Mouse (Mus musculus): ENCODE results near the gene Fbxl22.
A peak's percentile ranks its signal among the peaks of the same experiment; 100 is the strongest.

Gene Fbxl22

GRCm38 (mm10) chr9:66514256-66514770, at the start of gene Fbxl22:
Fbxl22 (minus strand) TSS chr9:66514593.
- peak; percentile 85 for DNase-seq (ENCODE audit: low spot score)

- DNase-seq (ENCODE audit: low spot score), result no peak
Measured at GRCm38 (mm10) chr9:66562215-66562614, 47.8 kb upstream of the Fbxl22 start.

- DNase-seq (ENCODE audit: low spot score), result no peak
Measured at GRCm38 (mm10) chr9:66561496-66561895, 47.1 kb upstream of the Fbxl22 start.

GRCm38 (mm10) chr9:66560728-66561127, 46.3 kb upstream of the Fbxl22 start:
- no peak for DNase-seq (ENCODE audit: low spot score)

DNA sequence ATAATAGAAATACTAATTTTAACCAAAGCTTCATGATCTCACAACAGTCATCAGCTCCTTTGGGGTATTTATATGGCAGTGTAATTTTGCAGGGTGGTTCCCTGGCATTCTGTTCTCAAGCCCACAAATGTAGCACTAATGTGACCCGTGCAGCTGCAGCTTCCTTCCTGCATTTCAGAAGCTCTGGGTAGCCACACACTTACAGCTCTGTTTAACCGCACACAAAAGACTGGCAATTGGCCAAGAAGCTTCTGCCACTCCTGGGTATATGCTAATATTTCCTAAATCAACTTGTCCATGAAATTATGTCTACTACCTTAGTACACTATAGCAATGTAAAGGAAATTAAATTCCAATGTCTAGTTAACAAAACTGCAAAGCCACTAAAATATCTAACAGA, 45.9 kb upstream of the Fbxl22 start:
- no peak for DNase-seq (ENCODE audit: low spot score)

GRCm38 (mm10) chr9:66558971-66559370, 44.6 kb upstream of the Fbxl22 start:
- peak; percentile 16 for DNase-seq (ENCODE audit: low spot score)

DNA sequence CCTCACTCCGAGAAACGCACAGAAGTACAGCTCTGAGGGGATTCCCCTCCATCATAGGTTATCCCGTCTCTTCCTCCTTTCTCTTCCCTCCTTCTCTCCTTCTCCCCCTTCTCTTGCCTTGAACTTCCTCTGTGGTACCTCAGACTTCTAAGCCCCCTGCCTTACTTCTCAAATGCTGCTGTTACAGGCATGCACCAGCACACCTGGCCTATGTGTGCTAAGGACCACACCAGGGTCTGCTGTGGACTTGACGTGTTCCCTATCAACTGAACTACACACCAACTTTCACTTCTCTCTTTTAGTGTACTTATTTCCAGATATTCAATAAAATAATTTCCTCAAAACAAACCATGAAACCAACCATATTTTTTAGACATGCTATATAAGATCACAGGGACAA, 28.4 kb upstream of the Fbxl22 start:
- no peak for DNase-seq (ENCODE audit: low spot score)

- no peak for DNase-seq (ENCODE audit: low spot score)
Measured at GRCm38 (mm10) chr9:66521595-66521994, 7.2 kb upstream of the Fbxl22 start.

DNA sequence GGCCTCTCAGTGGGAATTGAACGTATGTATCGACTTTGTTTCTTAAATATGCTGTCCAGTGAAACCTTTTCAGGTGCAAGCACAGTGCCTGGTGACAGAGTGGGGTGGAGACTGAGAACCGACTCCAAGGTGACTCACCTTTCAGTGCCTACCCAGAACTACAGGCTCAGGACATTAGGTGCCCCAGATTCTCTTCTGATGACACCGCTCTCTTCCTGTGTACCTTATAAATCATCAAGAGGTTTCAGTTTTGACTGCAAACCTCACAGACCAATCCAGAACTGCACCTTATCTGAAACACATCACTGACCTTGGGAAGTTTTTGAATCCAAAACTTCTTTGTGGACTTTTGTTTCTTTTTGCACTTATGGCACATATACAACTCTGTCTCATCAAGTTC, 5.9 kb upstream of the Fbxl22 start:
- DNase-seq (ENCODE audit: low spot score), result no peak

- DNase-seq (ENCODE audit: low spot score), result no peak
Measured at GRCm38 (mm10) chr9:66518901-66519300, 4.5 kb upstream of the Fbxl22 start.

DNA sequence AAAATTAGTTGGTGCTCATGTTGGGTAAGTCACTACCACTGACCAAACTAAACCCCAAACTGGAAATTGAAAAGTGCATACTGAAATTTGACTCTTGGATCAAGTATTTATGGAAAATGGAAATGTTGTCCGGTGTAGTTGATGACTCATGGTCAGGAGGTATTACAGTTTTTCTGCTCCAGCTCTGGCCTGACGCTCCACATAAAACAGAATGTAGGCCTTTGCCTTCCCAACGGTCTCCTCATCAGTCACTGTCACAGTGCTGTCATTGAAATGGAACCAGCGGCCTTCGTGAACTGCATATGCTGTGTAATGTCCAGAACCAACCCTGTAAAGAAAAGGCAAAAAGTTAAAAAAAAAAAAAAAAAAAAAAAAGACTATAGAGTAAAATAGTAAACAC, 3.9 kb upstream of the Fbxl22 start:
- no peak for DNase-seq (ENCODE audit: low spot score)

DNA sequence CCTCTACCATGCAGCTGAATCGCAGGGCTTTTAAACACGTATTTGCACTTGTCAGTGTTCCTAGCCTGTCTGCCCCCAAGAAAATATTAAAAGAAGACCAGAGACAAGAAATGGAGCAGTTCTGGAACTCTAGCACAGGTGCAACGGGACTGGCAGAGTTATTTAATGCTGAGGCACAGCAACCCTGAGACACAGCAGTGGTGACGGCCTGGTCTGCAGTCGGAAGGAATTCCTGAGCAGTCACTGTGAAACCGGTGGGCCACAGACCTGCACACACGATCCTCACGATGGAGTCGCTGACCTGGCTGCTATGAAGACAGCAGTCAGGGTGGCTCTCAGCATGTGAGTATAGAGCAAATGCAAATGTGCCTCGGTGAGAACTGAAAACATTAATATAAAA, 3.4 kb upstream of the Fbxl22 start:
- DNase-seq (ENCODE audit: low spot score), result no peak

DNA sequence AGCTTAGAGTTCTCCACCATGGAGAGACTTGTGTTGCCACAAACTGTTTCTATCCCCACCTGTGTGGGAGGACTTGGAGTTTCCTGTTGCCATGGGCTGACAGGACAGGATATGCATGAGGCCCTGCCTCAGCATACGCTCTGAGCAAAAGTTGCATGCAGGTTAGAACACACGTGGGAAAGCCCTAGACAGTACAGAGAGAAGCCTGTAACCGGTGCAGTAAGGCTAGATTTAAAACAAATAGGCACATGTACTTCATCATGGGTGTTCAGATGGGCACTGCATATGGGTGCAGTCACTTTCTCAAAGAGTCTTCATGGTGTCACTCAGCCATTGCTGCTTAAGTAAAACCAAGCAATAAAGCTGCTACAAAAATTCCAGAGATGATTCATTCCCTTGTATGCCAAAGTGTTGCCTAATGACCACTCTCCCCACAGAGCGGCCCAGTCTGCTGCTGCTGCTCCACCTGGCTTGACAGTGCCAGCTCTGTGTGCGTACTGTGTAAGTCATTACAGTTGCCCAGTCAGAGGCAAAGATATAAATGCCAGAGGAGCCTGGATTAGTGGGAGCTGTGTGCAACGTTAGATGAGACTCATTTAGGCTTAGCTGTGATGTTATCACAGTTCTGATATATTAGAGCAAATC, 2.0 kb upstream of the Fbxl22 start:
- no peak for DNase-seq (ENCODE audit: low spot score)

- no peak for DNase-seq (ENCODE audit: low spot score)
Measured at GRCm38 (mm10) chr9:66515680-66516210, 1.4 kb upstream of the Fbxl22 start.

DNA sequence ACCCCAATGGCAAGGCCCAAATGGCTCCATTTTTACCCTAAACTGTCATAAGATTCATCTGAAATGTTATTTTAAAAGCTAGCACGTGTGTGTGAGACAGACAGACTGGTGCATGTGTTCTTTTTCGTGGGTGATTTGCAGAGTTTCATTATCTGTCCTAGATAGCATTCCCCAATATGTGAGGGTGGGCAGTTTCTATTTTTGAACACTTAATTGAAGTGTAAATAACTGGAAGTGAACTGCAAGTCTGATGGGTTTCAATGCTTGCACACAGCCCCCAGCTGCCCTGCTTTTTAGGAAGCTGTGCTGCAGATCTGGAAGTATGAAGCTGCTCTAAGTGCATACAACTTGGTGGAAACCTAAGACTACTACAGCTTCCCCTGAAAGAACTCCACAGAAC, 722 bp upstream of the Fbxl22 start:
- no peak for DNase-seq (ENCODE audit: low spot score)

- no peak for DNase-seq (ENCODE audit: low spot score)
Measured at GRCm38 (mm10) chr9:66513661-66514255, 635 bp downstream of the Fbxl22 start.

DNA sequence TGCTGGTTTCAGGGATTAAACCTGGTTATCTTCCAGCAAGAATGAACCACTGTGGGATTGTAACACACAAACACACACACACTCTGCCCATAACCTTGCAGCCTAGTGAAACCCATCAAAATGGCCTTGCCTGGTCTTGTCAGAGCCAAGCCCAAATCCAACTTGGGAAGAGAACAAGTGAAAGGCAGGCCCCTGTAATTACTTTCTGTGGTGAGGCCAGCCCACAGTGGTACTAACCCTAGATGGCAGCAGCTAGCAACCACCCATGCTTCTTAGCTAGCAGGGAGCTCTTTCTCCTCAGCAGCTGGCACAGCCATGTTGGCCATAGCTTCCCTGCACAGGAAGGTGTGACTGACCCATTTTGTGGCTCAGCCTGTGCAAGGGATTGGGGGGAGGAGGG, 1.2 kb downstream of the Fbxl22 start:
- no peak for DNase-seq (ENCODE audit: low spot score)

GRCm38 (mm10) chr9:66512351-66512671, 2.1 kb downstream of the Fbxl22 start:
- DNase-seq (ENCODE audit: low spot score), result peak; percentile 89

DNA sequence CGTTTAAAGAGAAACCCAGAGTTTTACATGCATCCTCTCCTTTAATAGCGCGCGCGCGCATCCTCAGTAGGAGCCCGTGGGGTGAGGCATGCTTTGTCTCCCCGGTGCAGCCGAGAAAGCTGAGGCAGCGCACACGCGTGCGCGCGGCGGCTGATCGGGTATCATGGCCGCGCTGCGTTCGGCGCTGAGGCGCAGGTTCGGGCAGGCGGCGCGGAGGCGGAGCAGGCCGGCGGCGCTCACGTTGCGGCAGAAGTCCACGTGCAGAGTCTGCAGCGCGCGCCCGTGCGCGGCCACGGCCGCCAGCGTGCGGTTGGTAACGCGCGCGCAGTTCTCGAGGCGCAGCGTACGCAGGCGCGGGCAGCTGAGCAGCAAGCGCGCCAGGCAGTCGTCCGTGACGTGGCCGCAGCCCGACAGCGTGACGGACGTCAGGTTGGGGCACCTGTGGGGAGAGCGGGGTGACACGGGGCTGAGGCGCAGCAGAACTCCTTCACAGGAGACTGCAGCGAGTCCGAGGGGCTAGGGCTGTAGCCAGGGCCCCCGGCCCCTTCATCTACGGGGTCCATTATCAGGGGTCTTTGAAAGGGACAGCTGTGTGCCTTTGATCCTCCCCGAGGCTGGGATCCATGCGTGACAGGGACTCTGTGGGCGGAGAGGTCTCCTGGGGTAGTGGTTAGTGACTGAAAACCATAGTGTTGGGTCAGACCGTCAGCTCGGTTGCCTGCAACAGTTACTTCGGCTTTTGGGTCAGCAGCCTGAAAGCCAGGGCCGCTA, 2.6 kb downstream of the Fbxl22 start:
- DNase-seq (ENCODE audit: low spot score), result peak; percentile 90

DNA sequence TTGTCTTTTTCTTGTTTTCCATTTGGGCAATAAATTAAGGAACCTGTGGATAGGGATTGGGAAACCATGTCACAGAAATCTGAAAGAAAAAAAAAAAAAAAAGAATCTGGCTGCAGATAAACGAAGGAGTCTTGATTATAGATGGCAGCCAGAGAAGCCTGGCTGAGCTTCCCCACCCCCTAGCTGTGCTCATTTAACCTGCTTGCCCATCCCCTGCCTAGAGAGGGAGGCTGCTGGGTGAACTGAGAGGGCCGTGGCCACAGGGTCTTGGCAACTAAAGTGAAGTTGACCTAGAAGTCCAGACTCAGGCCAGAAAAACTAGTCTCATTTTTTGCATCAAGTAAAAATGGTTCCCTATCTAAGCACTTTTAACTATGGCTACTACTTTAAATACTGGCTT, 3.4 kb downstream of the Fbxl22 start:
- no peak for DNase-seq (ENCODE audit: low spot score)

GRCm38 (mm10) chr9:66510351-66510841, 4.0 kb downstream of the Fbxl22 start:
- DNase-seq (ENCODE audit: low spot score), result no peak

GRCm38 (mm10) chr9:66508890-66509399, 5.4 kb downstream of the Fbxl22 start:
- no peak for DNase-seq (ENCODE audit: low spot score)

DNA sequence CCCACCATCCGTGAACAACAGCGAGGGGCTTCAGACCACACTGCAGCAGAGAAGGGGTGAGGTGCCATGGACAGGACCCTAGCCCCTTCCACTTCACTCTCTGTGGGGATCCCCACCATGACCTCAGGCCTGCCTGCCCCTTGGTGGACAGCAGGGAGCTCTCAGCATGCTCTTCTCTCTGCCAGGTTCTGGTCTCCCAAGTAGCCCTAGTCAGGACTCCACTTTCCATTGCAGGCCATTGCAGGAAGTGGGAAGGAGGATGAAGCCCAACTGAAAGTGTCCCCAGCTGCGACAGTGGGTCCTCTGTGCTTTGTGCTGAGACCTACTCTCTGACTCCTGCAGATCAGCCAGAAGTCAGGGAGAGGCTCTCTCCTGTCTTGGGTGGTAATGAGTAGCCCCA, 6.7 kb downstream of the Fbxl22 start:
- no peak for DNase-seq (ENCODE audit: low spot score)

Data from yolk sac, embryonic 10.5 days (tissue).